Mouse (Mus musculus) MEL (cell line): ENCODE measurements around the gene Arhgap24. TPM values are rescaled to one million over a fixed set of nuclear protein-coding genes. Genes with fewer than 3 reads are reported as not detected.

ENCODE experiments used
- DNase-seq: peaks from one replicate; pipeline ENCODE4 v3.0.0; 2011; ENCODE audit warnings: low read depth, low spot score
- H3K27ac ChIP-seq: 2 replicates; pipeline ENCODE4 v1.5.1; 2012; ENCODE audit warnings: low read depth, mild to moderate bottlenecking, control low read depth, low read length, moderate library complexity; ENCODE audit not compliant: control insufficient read depth
- H3K27me3 ChIP-seq, 2 experiments: fragments of 150-350 bp in 1 of 2; sonication (generic) in 1 of 2; 2 replicates each; pipeline ENCODE4 v1.6.1; 2012; ENCODE audit warnings: low read length in 2 of 2, mild to moderate bottlenecking in 2 of 2, improper control_type of control experiment in 1 of 2, moderate library complexity in 1 of 2; ENCODE audit not compliant: insufficient read depth in 2 of 2, control insufficient read depth in 1 of 2
- H3K36me3 ChIP-seq, 2 experiments: 2 replicates each; pipeline ENCODE4 v1.6.1; 2012 to 2014; ENCODE audit warnings: low read length in 2 of 2, improper control_type of control experiment in 1 of 2, inconsistent platforms in 1 of 2, mild to moderate bottlenecking in 1 of 2; ENCODE audit not compliant: insufficient read depth in 2 of 2, control insufficient read depth in 1 of 2
- H3K4me1 ChIP-seq, 2 experiments: fragments of 150-350 bp in 1 of 2; sonication (generic) in 1 of 2; 2 replicates each; pipeline ENCODE4 v1.6.1; 2012; ENCODE audit warnings: low read length in 2 of 2, improper control_type of control experiment in 1 of 2, mild to moderate bottlenecking in 1 of 2; ENCODE audit not compliant: insufficient read depth in 2 of 2, control insufficient read depth in 1 of 2
- H3K4me3 ChIP-seq, 2 experiments: fragments of 150-350 bp in 1 of 2; sonication (generic) in 1 of 2; 2 replicates each; pipeline ENCODE4 v1.5.1; 2012; ENCODE audit warnings: low read depth in 2 of 2, low read length in 2 of 2, mild to moderate bottlenecking in 2 of 2, moderate library complexity in 2 of 2, control low read depth in 1 of 2, improper control_type of control experiment in 1 of 2; ENCODE audit not compliant: control insufficient read depth in 1 of 2, insufficient read depth in 1 of 2
- H3K79me2 ChIP-seq: 2 replicates; pipeline ENCODE4 v1.6.1; 2012; ENCODE audit warnings: mild to moderate bottlenecking, low read length, moderate library complexity; ENCODE audit not compliant: control insufficient read depth, poor library complexity, insufficient read depth
- H3K9ac ChIP-seq: 2 replicates; pipeline ENCODE4 v1.6.1; 2012; ENCODE audit warnings: low read depth, mild to moderate bottlenecking, control low read depth, low read length, moderate library complexity; ENCODE audit not compliant: control insufficient read depth, poor library complexity, severe bottlenecking
- H3K9me3 ChIP-seq: fragments of 150-350 bp; sonication (generic); replicated peaks from 2 replicates; pipeline ENCODE4 v1.6.1; 2012; ENCODE audit warnings: mild to moderate bottlenecking, low read length, improper control_type of control experiment, moderate library complexity; ENCODE audit not compliant: insufficient read depth
- BHLHE40 ChIP-seq: IDR thresholded peaks from 2 replicates; pipeline ENCODE4 v1.6.1; 2012; ENCODE audit warnings: low read depth, mild to moderate bottlenecking, inconsistent platforms, low read length, improper control_type of control experiment, borderline replicate concordance
- CHD1 ChIP-seq: IDR thresholded peaks from 2 replicates; pipeline ENCODE4 v1.6.1; 2012; ENCODE audit warnings: low read depth, mild to moderate bottlenecking, inconsistent platforms, low read length, improper control_type of control experiment
- ELF1 ChIP-seq: IDR thresholded peaks from 2 replicates; pipeline ENCODE4 v1.6.1; 2014; ENCODE audit warnings: low read depth, mild to moderate bottlenecking, inconsistent platforms, low read length, improper control_type of control experiment, moderate library complexity
- EP300 ChIP-seq, 2 experiments: IDR thresholded peaks; 2 replicates each; pipeline ENCODE4 v1.6.1; 2011; ENCODE audit warnings: improper control_type of control experiment in 2 of 2, low read length in 2 of 2, low read depth in 1 of 2, mild to moderate bottlenecking in 1 of 2
- GABPA ChIP-seq: IDR thresholded peaks from 2 replicates; pipeline ENCODE4 v1.6.1; 2012; ENCODE audit warnings: low read depth, mild to moderate bottlenecking, inconsistent platforms, low read length, improper control_type of control experiment, moderate library complexity
- HCFC1 ChIP-seq: IDR thresholded peaks from 2 replicates; pipeline ENCODE4 v1.6.1; 2012; ENCODE audit warnings: low read depth, mild to moderate bottlenecking, inconsistent platforms, low read length, improper control_type of control experiment, moderate library complexity
- MAFK ChIP-seq: IDR thresholded peaks from 2 replicates; pipeline ENCODE4 v1.6.1; 2011; ENCODE audit warnings: low read depth, mild to moderate bottlenecking, low read length, improper control_type of control experiment, borderline replicate concordance
- MYB ChIP-seq: IDR thresholded peaks from 2 replicates; pipeline ENCODE4 v1.6.1; 2011; ENCODE audit warnings: mild to moderate bottlenecking, low read depth, low read length, improper control_type of control experiment
- NRF1 ChIP-seq: IDR thresholded peaks from 2 replicates; pipeline ENCODE4 v1.6.1; 2014; ENCODE audit warnings: low read depth, mild to moderate bottlenecking, inconsistent platforms, low read length, improper control_type of control experiment, moderate library complexity; ENCODE audit not compliant: poor library complexity, insufficient read depth, severe bottlenecking
- POLR2A ChIP-seq, 2 experiments: IDR thresholded peaks; 2 replicates each; pipeline ENCODE4 v1.6.1; 2011 to 2012; ENCODE audit warnings: low read length in 2 of 2, mild to moderate bottlenecking in 2 of 2, control low read depth in 1 of 2, improper control_type of control experiment in 1 of 2, low read depth in 1 of 2, moderate library complexity in 1 of 2; ENCODE audit not compliant: control insufficient read depth in 1 of 2, insufficient read depth in 1 of 2, poor library complexity in 1 of 2
- RAD21 ChIP-seq: IDR thresholded peaks from 2 replicates; pipeline ENCODE4 v1.6.1; 2011; ENCODE audit warnings: mild to moderate bottlenecking, low read depth, low read length, improper control_type of control experiment
- RCOR1 ChIP-seq: IDR thresholded peaks from 2 replicates; pipeline ENCODE4 v1.6.1; 2012; ENCODE audit warnings: low read depth, mild to moderate bottlenecking, inconsistent platforms, low read length, improper control_type of control experiment
- TAL1 ChIP-seq: IDR thresholded peaks from 2 replicates; pipeline ENCODE4 v1.6.1; 2012; ENCODE audit warnings: mild to moderate bottlenecking, inconsistent platforms, low read length, moderate library complexity, mixed read lengths
- TBP ChIP-seq: IDR thresholded peaks from 2 replicates; pipeline ENCODE4 v1.8.0; 2011; ENCODE audit warnings: low read depth, low read length, improper control_type of control experiment
- USF1 ChIP-seq: IDR thresholded peaks from 2 replicates; pipeline ENCODE4 v1.6.1; 2014; ENCODE audit warnings: low read depth, mild to moderate bottlenecking, inconsistent platforms, low read length, improper control_type of control experiment, moderate library complexity
- ZMIZ1 ChIP-seq: IDR thresholded peaks from 2 replicates; pipeline ENCODE4 v1.6.1; 2012; ENCODE audit warnings: low read depth, mild to moderate bottlenecking, inconsistent platforms, low read length, improper control_type of control experiment, moderate library complexity
- ZNF384 ChIP-seq: IDR thresholded peaks from 2 replicates; pipeline ENCODE4 v1.6.1; 2012; ENCODE audit warnings: low read depth, mild to moderate bottlenecking, inconsistent platforms, low read length, improper control_type of control experiment
- polyA plus RNA-seq, 2 experiments: library from polyadenylated mRNA; stranded (reverse) in 1 of 2; unstranded in 1 of 2; fragments of >175 nt in 1 of 2; fragments of >200 nt in 1 of 2; gene quantifications; 2 replicates each; pipeline versions ENCODE4 v1.2.1 to v1.2.4; 2012; ENCODE audit warnings: low replicate concordance in 2 of 2, low read depth in 1 of 2; ENCODE audit not compliant: insufficient read length in 2 of 2, insufficient read depth in 1 of 2, missing spikeins in 1 of 2
- total RNA-seq: library from RNA; depleted of rRNA; stranded (reverse); fragments of 300-350 nt; gene quantifications from 2 replicates; pipeline ENCODE4 v1.2.3, GENCODE M21; 2012

The Arhgap24 gene
- total and polyA plus RNA-seq, 3 experiments, result not detected

- DNase-seq, result no peak
- H3K27me3 ChIP-seq, result no peaks in the 10 kb centered on the region
- no peaks in the 10 kb centered on the region for H3K4me1 ChIP-seq
- no peak overlapping the region for H3K27ac ChIP-seq
- TF ChIP-seq ZNF384 (no peak), MYB (no peak), TBP (no peak), ZMIZ1 (no peak), CHD1 (no peak)
- no peak overlapping the region for H3K4me3 ChIP-seq
- H3K9me3 ChIP-seq, result no peaks in the 10 kb centered on the region; the same call in 1 of the 2 replicates
- no peaks in the 10 kb centered on the region for H3K79me2 ChIP-seq
- H3K9ac ChIP-seq, result no peak overlapping the region
- H3K36me3 ChIP-seq, result no peaks in the 10 kb centered on the region
Observed at GRCm38 (mm10) chr5:102468292-102468691, 12.9 kb upstream of the Arhgap24 start.

- H3K4me3 ChIP-seq, result no peak overlapping the region
- no peaks in the 10 kb centered on the region; the same call in 1 of the 2 replicates for H3K9me3 ChIP-seq
- no peaks in the 10 kb centered on the region for H3K36me3 ChIP-seq
- H3K4me1 ChIP-seq, result no peaks in the 10 kb centered on the region
- no peaks in the 10 kb centered on the region for H3K27me3 ChIP-seq
- TF ChIP-seq TBP (no peak), HCFC1 (no peak), MAFK (no peak), BHLHE40 (no peak), TAL1 (no peak), EP300 (IDR thresholded peaks at IDR 0.05; ENCODE audit: low read depth in 1 of 2, low read length in 2 of 2) (no peak), RAD21 (no peak), NRF1 (no peak), USF1 (no peak), GABPA (no peak), RCOR1 (no peak), POLR2A (IDR thresholded peaks at IDR 0.05; ENCODE audit: control insufficient read depth in 1 of 2, insufficient read depth in 1 of 2, low read depth in 1 of 2, low read length in 2 of 2, poor library complexity in 1 of 2) (no peak), ELF1 (no peak), MYB (no peak)
- no peak overlapping the region for H3K9ac ChIP-seq
- H3K27ac ChIP-seq, result no peak overlapping the region
- H3K79me2 ChIP-seq, result no peaks in the 10 kb centered on the region
- no peak for DNase-seq
Observed at GRCm38 (mm10) chr5:102470284-102470683, 10.9 kb upstream of the Arhgap24 start.
